Mouse (Mus musculus) embryo, embryonic 11.5 days (tissue): ENCODE measurements around the gene Acaa1b.

Source experiments
- DNase-seq: peaks from one replicate; pipeline ENCODE4 v3.0.0-alpha.2; 2012; ENCODE audit warnings: low read depth, low spot score

The Acaa1b gene

GRCm38 (mm10) chr9:119144696-119145095, 12.2 kb downstream of the Acaa1b start:
- DNase-seq = no peak

- no peak for DNase-seq
These were observed 13.5 kb downstream of the Acaa1b start for GRCm38 (mm10) chr9:119143372-119143771.

- DNase-seq = no peak
These were observed 14.8 kb downstream of the Acaa1b start for GRCm38 (mm10) chr9:119142066-119142465.

- DNase-seq = no peak
These were observed 18.1 kb downstream of the Acaa1b start for GRCm38 (mm10) chr9:119138836-119139235.

GRCm38 (mm10) chr9:119130692-119131091, 26.2 kb downstream of the Acaa1b start:
- DNase-seq = no peak

- DNase-seq = no peak
These were observed 28.3 kb downstream of the Acaa1b start for GRCm38 (mm10) chr9:119128436-119129181.

GRCm38 (mm10) chr9:119122596-119123369, 34.1 kb downstream of the Acaa1b start:
- DNase-seq = no peak

GRCm38 (mm10) chr9:119120168-119120560, 36.7 kb downstream of the Acaa1b start:
- DNase-seq = no peak

GRCm38 (mm10) chr9:119119409-119120167, 37.3 kb downstream of the Acaa1b start:
- DNase-seq = no peak

- DNase-seq = no peak
These were observed 42.0 kb downstream of the Acaa1b start for GRCm38 (mm10) chr9:119114911-119115310.

- DNase-seq = no peak
These were observed 46.3 kb downstream of the Acaa1b start for GRCm38 (mm10) chr9:119110640-119111039.

GRCm38 (mm10) chr9:119109685-119110353, 47.1 kb downstream of the Acaa1b start:
- no peak for DNase-seq

- DNase-seq = no peak
These were observed 49.3 kb downstream of the Acaa1b start for GRCm38 (mm10) chr9:119107566-119107965.

GRCm38 (mm10) chr9:119102783-119103113, 54.1 kb downstream of the Acaa1b start:
- no peak for DNase-seq

GRCm38 (mm10) chr9:119101992-119102782, 54.7 kb downstream of the Acaa1b start, which contains the start of gene Dlec1:
Gene Dlec1, plus strand, starts transcription at chr9:119102478.
- peak; percentile 82 for DNase-seq

- no peak for DNase-seq
These were observed 56.6 kb downstream of the Acaa1b start for GRCm38 (mm10) chr9:119100177-119100898.
